Mouse (Mus musculus) embryonic facial prominence, embryonic 14.5 days (tissue): ENCODE measurements around the gene Smco4. TPM values are rescaled to one million over a fixed set of nuclear protein-coding genes. Genes with fewer than 3 reads are reported as not detected.
A peak's percentile ranks its signal among the peaks of the same experiment; 100 is the strongest.

Experiments used
- ATAC-seq: fragments of 200-750 bp; cut with Nextera tagmentation; 2 replicates; pipeline ENCODE4 v1.8.0; 2017; ENCODE audit warnings: low read depth, moderate number of reproducible peaks, moderate TSS enrichment
- DNase-seq: peaks from one replicate; pipeline ENCODE4 v3.0.0-alpha.2; 2015; ENCODE audit warnings: low spot score
- H3K27ac ChIP-seq: fragments of 300-500 bp; sonication (generic); replicated peaks from 2 replicates; pipeline ENCODE4 v1.5.1; 2014; ENCODE audit warnings: low read depth, mild to moderate bottlenecking, low read length, moderate library complexity
- H3K27me3 ChIP-seq: fragments of 300-500 bp; sonication (generic); replicated peaks from 2 replicates; pipeline ENCODE4 v1.6.1; 2014; ENCODE audit warnings: low read length; ENCODE audit not compliant: control insufficient read depth, insufficient read depth
- H3K36me3 ChIP-seq: fragments of 300-500 bp; sonication (generic); 2 replicates; pipeline ENCODE4 v1.6.1; 2014; ENCODE audit warnings: low read length, mixed read lengths; ENCODE audit not compliant: control insufficient read depth, insufficient read depth
- H3K4me1 ChIP-seq: fragments of 300-500 bp; sonication (generic); 2 replicates; pipeline ENCODE4 v1.6.1; 2014; ENCODE audit warnings: antibody characterized with exemption, low read length; ENCODE audit not compliant: control insufficient read depth, insufficient read depth
- H3K4me2 ChIP-seq: fragments of 300-500 bp; sonication (generic); 2 replicates; pipeline ENCODE4 v1.6.1; 2014; ENCODE audit warnings: low read depth, mild to moderate bottlenecking, low read length, moderate library complexity, mixed read lengths
- H3K4me3 ChIP-seq: fragments of 300-500 bp; sonication (generic); 2 replicates; pipeline ENCODE4 v1.5.1; 2014; ENCODE audit warnings: low read depth, mild to moderate bottlenecking, low read length
- H3K9ac ChIP-seq: fragments of 300-500 bp; sonication (generic); 2 replicates; pipeline ENCODE4 v1.6.1; 2014; ENCODE audit warnings: low read depth, mild to moderate bottlenecking, low read length, moderate library complexity, mixed read lengths
- H3K9me3 ChIP-seq: fragments of 300-500 bp; sonication (generic); 2 replicates; pipeline ENCODE4 v1.6.1; 2016; ENCODE audit warnings: low read length; ENCODE audit not compliant: control insufficient read depth
- WGBS: fragments of 180-500 bp; shearing (Covaris S2); extraction: QIAGEN DNeasy Blood & Tissue Kit; methylation state at CpG from one replicate; pipeline ENCODE4 v1.1.7; 2014; 5-methylcytosine and 5-hydroxymethylcytosine counted together
- polyA plus RNA-seq: library from polyadenylated mRNA; unstranded; fragments of >200 nt; fragmentation: Nextera tagmentation; extraction: Ambion mirVana; gene quantifications from 2 replicates; pipeline ENCODE4 v1.2.1, GENCODE M21; 2014

The Smco4 gene
- polyA plus RNA-seq, 1 experiment from 2014 or later: 7.3 TPM

DNA sequence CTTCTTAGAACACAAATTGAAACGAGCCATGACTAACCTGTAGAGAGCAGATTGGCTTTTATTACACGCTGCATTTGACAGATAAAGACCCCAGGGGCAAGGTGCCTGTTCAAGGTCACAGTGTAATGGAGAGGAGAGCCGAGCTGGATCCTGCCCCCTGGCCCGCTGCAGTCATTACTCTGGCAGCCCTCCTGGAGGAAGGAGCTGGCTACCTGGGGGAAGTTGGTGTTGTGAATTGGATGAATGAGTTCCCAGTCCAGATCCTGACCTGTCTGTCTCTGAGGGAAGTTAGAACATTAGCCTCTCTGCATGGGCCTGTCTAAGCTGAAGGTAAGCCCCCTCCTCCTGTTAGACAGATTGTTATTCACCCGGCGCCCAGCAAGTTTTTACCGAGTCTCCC, 9.2 kb downstream of the Smco4 start:
- no peak overlapping the region for H3K4me3 ChIP-seq
- no peaks in the 10 kb centered on the region for H3K27me3 ChIP-seq
- no peak overlapping the region for H3K4me2 ChIP-seq
- DNase-seq (no peak), ATAC-seq (no peak)
- H3K9ac ChIP-seq: no peak overlapping the region
- 46% methylated on average over 7 of the region's 7 CpGs for WGBS
- H3K27ac ChIP-seq: no peak overlapping the region
- H3K9me3 ChIP-seq: no peaks in the 10 kb centered on the region
- 0 out of 2 replicates have a peak, but pooled peaks cover 6% of the 10 kb centered on the region for H3K4me1 ChIP-seq
- H3K36me3 ChIP-seq: no peaks in the 10 kb centered on the region

DNA sequence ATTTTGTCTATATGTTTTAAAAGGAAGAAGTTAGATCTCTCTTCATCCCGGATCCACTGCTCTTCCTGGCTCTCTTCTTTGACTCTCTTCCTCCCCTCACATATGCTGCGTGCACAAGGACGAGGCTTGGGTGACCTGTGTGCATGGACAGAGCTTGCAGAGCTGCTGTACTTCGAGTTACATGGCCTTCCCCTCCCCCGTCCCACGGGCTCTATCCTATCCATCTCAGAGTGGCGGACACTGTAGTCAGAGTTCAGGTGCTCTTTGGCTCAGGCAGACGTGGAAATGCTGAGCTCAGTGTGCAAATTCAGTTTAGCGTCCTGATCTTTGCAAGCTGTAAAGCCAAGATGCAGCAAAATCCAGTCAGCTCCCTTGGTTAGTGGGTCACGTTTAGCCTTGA, 10.1 kb downstream of the Smco4 start:
- no peak overlapping the region for H3K4me2 ChIP-seq
- 0 out of 2 replicates have a peak, but pooled peaks cover 13% of the 10 kb centered on the region for H3K4me1 ChIP-seq
- WGBS: 66% methylated on average over 10 of the region's 10 CpGs
- H3K9me3 ChIP-seq: no peaks in the 10 kb centered on the region
- no peaks in the 10 kb centered on the region for H3K27me3 ChIP-seq
- H3K9ac ChIP-seq: no peak overlapping the region
- no peak for DNase-seq
- H3K4me3 ChIP-seq: no peak overlapping the region
- H3K27ac ChIP-seq: no peak overlapping the region
- H3K36me3 ChIP-seq: no peaks in the 10 kb centered on the region
- no peak for ATAC-seq

DNA sequence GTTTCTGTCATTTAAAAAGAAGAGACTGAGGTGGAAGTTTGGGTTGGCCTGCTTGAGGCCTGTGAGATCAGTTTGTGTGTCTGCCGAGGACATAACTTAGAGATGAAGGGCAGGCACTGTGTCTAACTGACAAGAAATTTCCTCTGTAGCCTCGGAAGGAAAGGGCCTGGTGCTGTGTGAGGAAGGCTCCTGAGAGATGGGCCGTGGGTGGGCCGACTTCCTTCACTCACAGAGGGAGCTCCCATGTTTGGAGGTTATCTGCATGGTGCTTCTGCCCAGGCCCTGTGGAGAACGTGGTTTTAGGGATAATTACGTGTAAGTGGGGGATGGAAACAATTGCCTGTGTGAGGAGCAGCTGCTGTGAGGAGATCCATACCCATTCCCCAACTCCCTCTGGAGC, 10.6 kb downstream of the Smco4 start:
- 50% methylated on average over 6 of the region's 6 CpGs for WGBS
- no peaks in the 10 kb centered on the region for H3K27me3 ChIP-seq
- H3K36me3 ChIP-seq: no peaks in the 10 kb centered on the region
- H3K4me1 ChIP-seq: 0 out of 2 replicates have a peak, but pooled peaks cover 10% of the 10 kb centered on the region
- H3K9ac ChIP-seq: no peak overlapping the region
- no peaks in the 10 kb centered on the region for H3K9me3 ChIP-seq
- H3K4me3 ChIP-seq: no peak overlapping the region
- DNase-seq (no peak), ATAC-seq (no peak)
- H3K4me2 ChIP-seq: no peak overlapping the region
- no peak overlapping the region for H3K27ac ChIP-seq

DNA sequence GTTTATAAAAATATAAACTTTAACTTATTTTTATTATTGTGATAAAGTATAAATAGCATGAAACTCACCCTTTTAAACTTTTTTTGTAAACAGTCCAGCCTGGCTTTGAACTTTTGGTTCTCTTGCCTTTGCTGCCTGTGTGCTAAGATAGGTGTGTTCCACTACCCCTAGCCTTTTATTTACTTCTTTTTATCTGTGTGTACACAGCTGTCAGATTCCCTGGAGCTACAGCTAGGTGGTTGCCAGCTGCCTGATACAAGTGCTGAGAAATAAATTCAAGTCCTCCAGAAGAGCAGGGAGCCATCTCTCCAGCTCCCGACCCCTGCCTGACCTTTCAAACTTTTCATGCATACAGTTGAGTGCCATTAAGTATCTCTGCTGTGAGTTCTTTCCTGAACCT, 12.1 kb downstream of the Smco4 start:
- no peaks in the 10 kb centered on the region for H3K9me3 ChIP-seq
- DNase-seq (no peak), ATAC-seq (no peak)
- no peak overlapping the region for H3K4me2 ChIP-seq
- H3K9ac ChIP-seq: no peak overlapping the region
- H3K4me3 ChIP-seq: no peak overlapping the region
- H3K27ac ChIP-seq: no peak overlapping the region
- H3K36me3 ChIP-seq: no peaks in the 10 kb centered on the region
- H3K4me1 ChIP-seq: peaks cover 9% of the 10 kb centered on the region; the same call in 1 of the 2 replicates
- H3K27me3 ChIP-seq: no peaks in the 10 kb centered on the region
- 45% methylated on average over 1 of the region's 1 CpGs for WGBS

DNA sequence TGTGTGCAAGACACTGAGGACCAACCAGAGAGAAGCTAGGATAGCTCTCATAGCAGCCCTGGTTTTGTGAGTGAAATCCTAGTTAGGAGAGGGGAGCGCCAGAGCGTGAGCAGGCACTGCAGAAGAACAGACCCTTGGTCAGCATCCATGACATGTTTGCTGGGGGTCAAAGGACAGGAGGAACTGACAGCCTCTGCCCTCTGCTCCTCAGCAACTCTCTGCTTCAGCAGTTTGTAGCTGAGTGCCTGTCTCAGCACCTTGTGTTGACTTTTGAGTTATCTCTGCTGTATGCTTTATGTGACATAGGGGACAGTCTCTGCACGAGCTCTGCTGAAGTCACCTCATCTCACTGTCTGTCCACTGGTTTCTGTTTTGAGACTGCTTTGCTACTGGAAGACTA, 13.6 kb downstream of the Smco4 start:
- no peak overlapping the region for H3K4me3 ChIP-seq
- ATAC-seq: no peak
- no peak overlapping the region for H3K4me2 ChIP-seq
- no peak overlapping the region for H3K9ac ChIP-seq
- H3K27ac ChIP-seq: no peak overlapping the region
- H3K4me1 ChIP-seq: peaks cover 19% of the 10 kb centered on the region
- H3K36me3 ChIP-seq: no peaks in the 10 kb centered on the region
- no peaks in the 10 kb centered on the region for H3K27me3 ChIP-seq
- H3K9me3 ChIP-seq: no peaks in the 10 kb centered on the region
- DNase-seq: no peak
- 82% methylated on average over 3 of the region's 3 CpGs for WGBS

DNA sequence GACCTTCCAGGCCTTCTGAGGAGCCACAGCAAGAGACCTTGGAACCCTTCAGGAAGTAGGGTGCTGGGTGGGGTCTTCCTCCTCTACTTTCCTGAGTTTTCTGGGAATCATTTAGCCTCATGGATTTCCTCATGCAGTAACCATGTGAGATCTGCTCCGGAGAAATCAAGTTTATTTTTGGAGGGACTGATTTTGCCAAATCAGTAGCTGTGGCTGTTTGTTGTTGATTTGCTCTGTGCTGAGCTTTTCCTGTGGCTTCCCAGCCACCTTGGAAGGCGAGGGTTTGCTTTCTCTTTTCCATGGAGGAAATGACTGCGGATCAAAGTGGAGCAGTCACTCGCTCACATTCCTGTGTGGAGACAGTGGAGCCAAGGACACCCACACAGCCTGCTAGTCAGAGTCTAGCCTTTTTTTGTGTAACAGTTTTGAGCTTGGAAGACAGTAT, 14.2 kb downstream of the Smco4 start:
- H3K27ac ChIP-seq: no peak overlapping the region
- DNase-seq: no peak
- ATAC-seq: no peak

DNA sequence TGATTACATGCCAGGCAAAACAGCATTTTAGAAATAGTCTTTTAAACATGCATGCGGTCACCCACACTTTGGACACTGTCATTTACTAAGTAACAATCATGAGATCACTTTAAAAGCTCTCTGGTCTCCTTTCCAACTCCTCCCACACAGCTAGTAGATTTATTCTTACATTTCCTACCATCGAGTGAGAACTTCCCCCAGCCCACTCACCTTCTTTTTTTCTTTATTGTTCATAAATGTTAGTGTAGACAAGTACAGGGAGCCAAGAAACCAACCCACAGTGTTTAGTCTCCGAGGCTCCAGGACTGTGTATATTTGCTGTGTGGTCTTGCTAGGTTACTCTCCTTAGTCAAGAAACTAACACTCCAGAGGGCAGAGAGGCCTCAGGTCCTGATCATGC, 16.1 kb downstream of the Smco4 start:
- Histone ChIP-seq H3K4me3 (no peak overlapping the region), H3K9ac (no peak overlapping the region), H3K27ac (no peak overlapping the region), H3K4me2 (no peak overlapping the region), H3K36me3 (no peaks in the 10 kb centered on the region), H3K27me3 (no peaks in the 10 kb centered on the region), H3K4me1 (peaks cover 24% of the 10 kb centered on the region), H3K9me3 (no peaks in the 10 kb centered on the region)
- ATAC-seq: no peak
- no peak for DNase-seq
- 68% methylated on average over 3 of the region's 3 CpGs for WGBS

More for the DNA sequence above, 14.2 kb downstream of the Smco4 start:
- Histone ChIP-seq H3K36me3 (no peaks in the 10 kb centered on the region), H3K4me3 (no peak overlapping the region), H3K9ac (no peak overlapping the region), H3K27me3 (no peaks in the 10 kb centered on the region), H3K4me2 (no peak overlapping the region), H3K9me3 (no peaks in the 10 kb centered on the region), H3K4me1 (peaks cover 19% of the 10 kb centered on the region)
- 51% methylated on average over 4 of the region's 4 CpGs for WGBS

DNA sequence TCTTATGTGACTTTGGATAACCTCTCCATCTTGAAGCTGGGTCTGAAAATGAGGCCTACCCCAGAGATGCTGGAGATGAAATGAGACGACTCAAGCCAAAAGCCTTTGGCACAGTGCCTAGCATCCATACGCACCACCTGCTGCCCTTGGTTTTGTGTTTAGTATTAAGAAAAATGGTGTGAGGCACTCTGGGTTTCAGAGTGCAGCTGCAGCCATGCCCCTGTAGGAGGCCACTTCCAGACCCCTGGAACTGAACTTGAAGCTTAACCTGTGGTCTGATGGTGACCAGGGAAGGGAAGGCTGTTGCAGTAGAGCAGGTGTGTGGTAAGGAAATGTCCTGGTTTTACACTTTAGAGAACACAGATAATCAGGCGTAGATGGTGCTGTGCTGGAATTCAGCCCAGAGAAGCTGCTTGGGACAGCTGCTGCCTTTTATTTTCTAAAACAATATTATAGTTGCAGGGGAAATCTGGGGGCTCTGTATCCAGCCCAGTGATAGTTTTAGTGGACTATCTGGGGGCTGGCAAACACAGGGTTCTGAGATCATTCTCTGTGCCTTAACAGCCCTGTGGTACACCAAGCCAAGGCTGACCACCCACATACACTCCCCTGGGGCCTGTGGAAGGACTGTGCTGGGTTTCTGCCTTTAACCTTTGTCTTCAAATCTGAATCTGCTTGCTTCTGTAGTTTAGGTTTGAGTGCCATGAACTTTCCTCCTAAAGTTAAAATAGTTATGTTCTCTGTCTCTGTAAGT, 17.5 kb downstream of the Smco4 start:
- Histone ChIP-seq H3K36me3 (no peaks in the 10 kb centered on the region), H3K27me3 (no peaks in the 10 kb centered on the region), H3K4me3 (no peak overlapping the region), H3K4me2 (no peak overlapping the region), H3K4me1 (peaks cover 24% of the 10 kb centered on the region), H3K9ac (no peak overlapping the region), H3K27ac (no peak overlapping the region; the same call in 1 of the 2 replicates), H3K9me3 (no peaks in the 10 kb centered on the region)
- 33% methylated on average over 3 of the region's 3 CpGs for WGBS
- ATAC-seq (peak; percentile 56), DNase-seq (peak; percentile 66)

DNA sequence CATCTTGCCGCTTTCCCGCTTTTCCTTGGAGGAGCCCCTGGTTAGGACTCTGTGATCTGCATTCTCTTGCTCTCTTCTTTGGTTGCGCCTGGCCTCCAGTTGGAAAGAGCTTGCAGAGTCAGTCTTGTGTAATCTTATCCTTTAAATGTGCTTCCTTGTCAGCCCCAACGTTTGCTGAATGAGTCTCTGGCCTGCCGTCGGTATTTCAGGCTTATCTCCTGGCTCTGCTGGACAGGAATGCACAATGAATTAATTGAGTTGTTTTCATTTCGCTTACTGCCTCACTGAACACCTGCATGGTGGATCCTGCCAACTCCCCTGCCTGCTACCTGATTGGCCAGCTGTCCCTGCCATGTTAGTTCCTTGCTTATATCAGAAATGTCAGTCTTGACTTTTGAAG, 19.7 kb downstream of the Smco4 start:
- Histone ChIP-seq H3K9me3 (no peaks in the 10 kb centered on the region), H3K27ac (no peak overlapping the region), H3K9ac (no peak overlapping the region), H3K36me3 (no peaks in the 10 kb centered on the region), H3K4me2 (no peak overlapping the region), H3K4me3 (no peak overlapping the region), H3K27me3 (no peaks in the 10 kb centered on the region), H3K4me1 (peaks cover 20% of the 10 kb centered on the region)
- peak; percentile 81 for ATAC-seq
- DNase-seq: peak; percentile 78
- WGBS: 49% methylated on average over 7 of the region's 7 CpGs
